Mouse (Mus musculus) adrenal gland, adult (tissue): ENCODE data around the gene Stk19.

ENCODE experiments used
- DNase-seq, 2 experiments: peaks; one replicate each; pipeline ENCODE4 v3.0.0; 2022 to 2023; ENCODE audit warnings: low spot score in 1 of 2; ENCODE audit not compliant: inconsistent age in 2 of 2

Gene Stk19

DNA sequence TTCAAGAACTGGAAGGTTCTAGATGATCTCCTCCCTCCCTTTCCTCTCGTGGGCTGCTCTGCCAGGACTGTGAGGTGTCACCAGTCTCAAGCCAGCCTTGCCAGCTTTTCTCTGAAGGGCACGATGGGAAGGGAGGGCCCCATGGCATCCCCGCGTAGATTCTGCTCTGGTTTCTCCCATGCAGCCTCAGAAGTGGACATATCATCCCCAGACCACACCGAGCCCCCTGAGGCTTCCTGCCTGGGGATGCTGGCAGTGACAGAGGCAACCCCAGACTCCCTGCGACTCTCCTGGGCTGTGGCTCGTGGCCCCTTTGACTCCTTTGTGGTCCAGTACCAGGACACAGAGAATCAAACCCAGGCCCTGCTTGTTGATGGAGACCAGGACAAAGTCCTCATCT, 38.7 kb downstream of the Stk19 start:
- DNase-seq: peak; percentile 74 to 90

DNA sequence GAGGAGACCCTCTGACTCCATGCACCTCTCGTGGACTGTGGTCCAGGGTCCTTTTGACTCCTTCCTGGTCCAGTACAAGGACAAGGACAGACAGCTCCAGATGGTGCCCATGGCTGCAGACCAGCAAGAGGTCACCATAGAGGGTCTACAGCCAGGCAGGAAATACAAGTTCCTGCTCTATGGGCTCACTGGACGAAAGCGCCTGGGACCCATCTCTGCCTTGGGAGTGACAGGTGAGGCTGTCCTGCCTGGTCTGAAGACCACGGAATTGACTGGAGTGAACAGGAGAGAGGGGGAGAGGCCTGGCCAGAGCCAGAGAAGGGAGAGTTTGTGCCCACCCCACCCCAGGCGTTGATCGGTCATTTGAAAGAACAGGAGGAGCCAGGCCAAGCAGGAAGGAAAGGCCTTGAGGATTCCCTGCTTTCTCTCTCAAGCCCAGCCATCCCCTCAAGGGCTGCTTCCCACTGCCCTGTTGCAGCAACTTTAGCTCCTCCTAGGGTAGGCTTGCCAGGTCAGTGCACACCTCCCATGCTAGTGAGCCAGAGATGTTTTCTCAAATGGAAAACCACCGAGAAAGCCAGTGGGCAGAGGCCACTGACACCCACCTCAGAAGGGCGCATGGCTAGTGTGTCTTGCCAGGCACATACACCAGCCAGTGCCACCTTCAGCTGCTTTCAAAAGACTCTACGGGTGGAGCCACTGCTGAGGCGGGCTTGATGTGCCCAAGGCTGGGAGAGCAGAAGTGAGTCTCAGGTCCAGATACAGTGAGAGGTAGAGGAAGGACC, 39.3 kb downstream of the Stk19 start:
- peak; percentile 80 to 91 for DNase-seq

GRCm38 (mm10) chr17:34796311-34797140, 40.2 kb downstream of the Stk19 start:
- DNase-seq: peak; percentile 83 to 91

GRCm38 (mm10) chr17:34795633-34796032, 41.1 kb downstream of the Stk19 start:
- DNase-seq: peak; percentile 88 to 96

DNA sequence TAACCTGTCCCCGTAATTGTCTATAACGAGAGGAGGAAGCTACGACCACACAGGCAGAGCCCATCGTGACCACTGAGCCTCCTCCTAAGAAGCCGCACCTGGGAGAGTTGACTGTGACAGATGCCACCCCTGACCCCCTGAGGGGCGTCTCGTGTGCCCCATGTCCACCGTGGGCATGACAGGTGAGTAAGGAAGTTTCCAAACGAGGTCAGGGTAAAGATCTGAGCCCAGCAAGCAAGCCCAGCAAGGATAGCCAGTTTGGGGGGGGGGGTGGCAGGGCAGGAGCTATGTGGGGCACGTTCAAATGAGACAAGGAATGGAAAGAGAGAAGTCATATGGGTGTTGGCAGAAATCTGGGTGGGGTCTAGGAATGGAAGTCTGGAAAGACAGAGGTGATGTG, 41.7 kb downstream of the Stk19 start:
- DNase-seq: peak; percentile 59 to 83

DNA sequence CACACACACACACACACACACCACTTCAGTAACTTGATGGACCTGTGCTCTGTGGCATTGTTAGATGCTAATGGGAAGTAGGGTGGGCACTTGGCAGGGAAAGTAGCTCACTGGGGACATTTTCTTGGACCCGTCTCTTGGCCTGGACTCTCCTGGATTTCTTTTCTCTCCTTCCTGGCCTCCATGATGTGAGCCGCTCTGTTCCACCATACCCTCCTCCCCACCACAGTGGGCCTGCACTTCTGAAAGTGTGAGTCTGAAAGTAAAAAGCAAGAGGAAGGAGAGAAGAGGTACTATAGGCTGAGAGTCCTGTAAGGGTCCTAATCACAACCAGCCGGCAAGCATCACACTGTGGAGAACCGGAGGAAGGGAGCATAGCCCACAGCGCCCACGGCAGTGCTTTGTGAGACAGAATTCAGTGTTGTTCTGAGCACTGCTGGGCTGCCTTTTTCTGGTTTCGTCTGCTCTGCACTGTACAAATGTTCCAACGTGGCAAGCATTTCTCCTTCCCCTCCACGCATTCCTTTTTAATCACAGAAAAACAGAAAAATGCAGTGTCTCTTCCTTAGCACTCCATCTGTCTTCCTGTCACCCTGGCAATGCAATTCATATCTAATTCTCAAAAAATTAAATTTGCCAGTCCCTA, 58.9 kb downstream of the Stk19 start:
- DNase-seq: peak in 1 of 2 experiments; percentile 17
